Mouse (Mus musculus) thymus, adult 2 months (tissue): ENCODE results near the gene Olfr71.
A peak's percentile ranks its signal among the peaks of the same experiment; 100 is the strongest.

Experiments
- CTCF ChIP-seq: fragments of 200-500 bp; IDR thresholded peaks from 2 replicates; pipeline ENCODE4 v1.5.1; 2012; ENCODE audit warnings: mild to moderate bottlenecking, control low read depth, low read length, moderate library complexity, borderline replicate concordance; ENCODE audit not compliant: control insufficient read depth, poor library complexity, insufficient read depth; ENCODE audit errors: extremely low read depth
- POLR2A ChIP-seq: fragments of 200-500 bp; IDR thresholded peaks from 2 replicates; pipeline ENCODE4 v1.6.1; 2012; ENCODE audit warnings: mild to moderate bottlenecking, low read length, control low read depth, moderate library complexity; ENCODE audit not compliant: control insufficient read depth, poor library complexity, insufficient read depth; ENCODE audit errors: extremely low read depth

- TF ChIP-seq CTCF (peak; percentile 37; the same call in 1 of the 2 replicates), POLR2A (no peak)
Observed at GRCm38 (mm10) chr4:43672070-43672469, 38.0 kb downstream of the Olfr71 start.
